Mouse (Mus musculus) liver, embryonic 14.5 days (tissue): ENCODE data around the gene Tbce. TPM values are rescaled to one million over a fixed set of nuclear protein-coding genes. Genes with fewer than 3 reads are reported as not detected.

ENCODE experiments used
- ATAC-seq: fragments of 200-750 bp; cut with Nextera tagmentation; 2 replicates; pipeline ENCODE4 v1.8.0; 2017; ENCODE audit warnings: moderate number of reproducible peaks, mild to moderate bottlenecking, moderate library complexity; ENCODE audit not compliant: insufficient read depth
- DNase-seq, 3 experiments: peaks; one replicate each; pipeline ENCODE4 v3.0.0-alpha.2; 2012 to 2013; ENCODE audit warnings: low read depth in 3 of 3, low spot score in 3 of 3
- H3K27ac ChIP-seq: fragments of 300-500 bp; sonication (generic); 2 replicates; pipeline ENCODE4 v1.5.1; 2014; ENCODE audit warnings: moderate library complexity, mild to moderate bottlenecking, control low read depth, inconsistent platforms
- H3K27me3 ChIP-seq: fragments of 300-500 bp; sonication (generic); 2 replicates; pipeline ENCODE4 v1.6.1; 2014; ENCODE audit warnings: mild to moderate bottlenecking, low read length, moderate library complexity; ENCODE audit not compliant: control insufficient read depth, insufficient read depth
- H3K36me3 ChIP-seq: fragments of 300-500 bp; sonication (generic); replicated peaks from 2 replicates; pipeline ENCODE4 v1.6.1; 2014; ENCODE audit warnings: low read depth; ENCODE audit not compliant: control insufficient read depth, insufficient read depth
- H3K4me1 ChIP-seq, 2 experiments: fragments of 200-500 bp in 1 of 2; fragments of 300-500 bp in 1 of 2; sonication (generic) in 1 of 2; replicated peaks; 2 replicates each; pipeline ENCODE4 v1.6.1; 2012 to 2014; ENCODE audit warnings: antibody characterized with exemption in 1 of 2, inconsistent platforms in 1 of 2, low read length in 1 of 2; ENCODE audit not compliant: control insufficient read depth in 2 of 2, insufficient read depth in 2 of 2
- H3K4me2 ChIP-seq: fragments of 300-500 bp; sonication (generic); 2 replicates; pipeline ENCODE4 v1.6.1; 2014; ENCODE audit warnings: low read depth, mild to moderate bottlenecking, control low read depth, moderate library complexity
- H3K4me3 ChIP-seq, 2 experiments: fragments of 200-500 bp in 1 of 2; fragments of 300-500 bp in 1 of 2; sonication (generic) in 1 of 2; 2 replicates each; pipeline ENCODE4 v1.5.1; 2012 to 2014; ENCODE audit warnings: low read depth in 2 of 2, low read length in 2 of 2, mild to moderate bottlenecking in 2 of 2, control low read depth in 1 of 2, inconsistent platforms in 1 of 2, moderate library complexity in 1 of 2; ENCODE audit not compliant: insufficient read depth in 1 of 2
- H3K9ac ChIP-seq: fragments of 300-500 bp; sonication (generic); replicated peaks from 2 replicates; pipeline ENCODE4 v1.6.1; 2014; ENCODE audit warnings: mild to moderate bottlenecking, control low read depth, moderate library complexity
- H3K9me3 ChIP-seq: fragments of 300-500 bp; sonication (generic); 2 replicates; pipeline ENCODE4 v1.6.1; 2016; ENCODE audit warnings: low read length, mixed read lengths; ENCODE audit not compliant: control insufficient read depth
- CTCF ChIP-seq: IDR thresholded peaks from 2 replicates; pipeline ENCODE4 v1.5.1; 2016; ENCODE audit warnings: antibody characterized with exemption, low read depth, control low read depth
- EP300 ChIP-seq: IDR thresholded peaks from 2 replicates; pipeline ENCODE4 v1.6.1; 2016; ENCODE audit warnings: antibody characterized with exemption, low read depth
- WGBS: fragments of 180-500 bp; shearing (Covaris S2); extraction: QIAGEN DNeasy Blood & Tissue Kit; methylation state at CpG from one replicate; pipeline ENCODE4 v1.1.7; 2014; ENCODE audit not compliant: insufficient replicate concordance; 5-methylcytosine and 5-hydroxymethylcytosine counted together
- polyA plus RNA-seq, 2 experiments: library from polyadenylated mRNA; depleted of rRNA in 1 of 2; stranded (reverse) in 1 of 2; unstranded in 1 of 2; fragments of >200 nt; fragmentation: Nextera tagmentation in 1 of 2; extraction: Ambion mirVana in 1 of 2; gene quantifications; 2 replicates each; pipeline versions ENCODE4 v1.2.1 to v1.2.3; 2012 to 2014

Tbce gene
- polyA plus RNA-seq, 2 experiments, result 27.5 to 34.6 TPM

GRCm38 (mm10) chr13:14002706-14003105, 36.7 kb downstream of the Tbce start:
- Histone ChIP-seq H3K27ac (no peak overlapping the region), H3K9me3 (no peaks in the 10 kb centered on the region), H3K36me3 (peaks cover 72% of the 10 kb centered on the region), H3K4me3 (no peak overlapping the region), H3K9ac (no peak overlapping the region), H3K4me2 (no peak overlapping the region), H3K4me1 (no peaks in the 10 kb centered on the region), H3K27me3 (no peaks in the 10 kb centered on the region)
- no peak for TF ChIP-seq CTCF
- no peak for TF ChIP-seq EP300
- ATAC-seq, result no peak
- DNase-seq, result no peak
- WGBS, result 89% methylated on average over 2 of the region's 2 CpGs

- Histone ChIP-seq H3K4me3 (no peak overlapping the region), H3K27ac (no peak overlapping the region), H3K9ac (no peak overlapping the region), H3K27me3 (no peaks in the 10 kb centered on the region), H3K9me3 (no peaks in the 10 kb centered on the region), H3K4me1 (no peaks in the 10 kb centered on the region), H3K4me2 (no peak overlapping the region), H3K36me3 (peaks cover 83% of the 10 kb centered on the region)
- no peak for ATAC-seq
- no peak for TF ChIP-seq CTCF
- no peak for DNase-seq
- WGBS, result 84% methylated on average over 5 of the region's 5 CpGs
These were observed 42.0 kb downstream of the Tbce start for GRCm38 (mm10) chr13:13997476-13997875.

- ATAC-seq (no peak), DNase-seq (no peak)
- Histone ChIP-seq H3K9ac (no peak overlapping the region), H3K36me3 (peaks cover 78% of the 10 kb centered on the region), H3K27ac (no peak overlapping the region), H3K4me3 (no peak overlapping the region), H3K27me3 (no peaks in the 10 kb centered on the region), H3K4me1 (no peaks in the 10 kb centered on the region), H3K4me2 (no peak overlapping the region), H3K9me3 (no peaks in the 10 kb centered on the region)
- WGBS, result 86% methylated on average over 5 of the region's 5 CpGs
- TF ChIP-seq CTCF (no peak), EP300 (no peak)
These were observed 44.4 kb downstream of the Tbce start for GRCm38 (mm10) chr13:13995046-13995445.

- Histone ChIP-seq H3K4me2 (no peak overlapping the region), H3K9me3 (no peaks in the 10 kb centered on the region), H3K27me3 (no peaks in the 10 kb centered on the region), H3K4me3 (no peak overlapping the region), H3K36me3 (peaks cover 66% of the 10 kb centered on the region), H3K9ac (no peak overlapping the region), H3K27ac (no peak overlapping the region), H3K4me1 (no peaks in the 10 kb centered on the region)
- ATAC-seq (no peak), DNase-seq (no peak)
- TF ChIP-seq EP300 (no peak), CTCF (no peak)
- WGBS, result 76% methylated on average over 3 of the region's 3 CpGs
These were observed 46.4 kb downstream of the Tbce start for GRCm38 (mm10) chr13:13993041-13993440.

- TF ChIP-seq CTCF, result no peak
- TF ChIP-seq EP300, result no peak
- H3K27ac ChIP-seq, result no peak overlapping the region
- H3K36me3 ChIP-seq, result peaks cover 46% of the 10 kb centered on the region
- WGBS, result 73% methylated on average over 2 of the region's 2 CpGs
- no peak overlapping the region for H3K4me2 ChIP-seq
- DNase-seq, result no peak
- no peak overlapping the region for H3K4me3 ChIP-seq
- no peaks in the 10 kb centered on the region for H3K27me3 ChIP-seq
- no peak for ATAC-seq
- no peak overlapping the region for H3K9ac ChIP-seq
- no peaks in the 10 kb centered on the region for H3K4me1 ChIP-seq
- H3K9me3 ChIP-seq, result no peaks in the 10 kb centered on the region
These were observed 49.0 kb downstream of the Tbce start for GRCm38 (mm10) chr13:13990391-13990790.

- Histone ChIP-seq H3K36me3 (peaks cover 36% of the 10 kb centered on the region), H3K9ac (no peak overlapping the region), H3K27me3 (no peaks in the 10 kb centered on the region), H3K4me2 (no peak overlapping the region), H3K9me3 (no peaks in the 10 kb centered on the region), H3K4me3 (no peak overlapping the region), H3K4me1 (no peaks in the 10 kb centered on the region), H3K27ac (no peak overlapping the region)
- DNase-seq, result no peak
- 91% methylated on average over 2 of the region's 2 CpGs for WGBS
- TF ChIP-seq CTCF (no peak), EP300 (no peak)
- no peak for ATAC-seq
These were observed 50.3 kb downstream of the Tbce start for GRCm38 (mm10) chr13:13989135-13989534.
